Mouse (Mus musculus) activated CD4-positive, CD25-positive, alpha-beta regulatory T cell, adult 9 weeks (primary cell): ENCODE results near the gene Osgep. TPM values are rescaled to one million over a fixed set of nuclear protein-coding genes. Genes with fewer than 3 reads are reported as not detected.

Experiments used
- polyA plus RNA-seq: library from polyadenylated mRNA; unstranded; fragments of 100-300 nt; shearing (Covaris generic); gene quantifications from one replicate; pipeline ENCODE4 v1.2.1, GENCODE M21; 2017

Osgep gene
- 94.6 TPM for polyA plus RNA-seq

GRCm38 (mm10) chr14:50924281-50925064 is at the start of gene Osgep, which contains the start of gene Apex1:
Osgep (minus strand) TSS chr14:50924893.
Apex1 (plus strand) TSS chr14:50924968.

DNA sequence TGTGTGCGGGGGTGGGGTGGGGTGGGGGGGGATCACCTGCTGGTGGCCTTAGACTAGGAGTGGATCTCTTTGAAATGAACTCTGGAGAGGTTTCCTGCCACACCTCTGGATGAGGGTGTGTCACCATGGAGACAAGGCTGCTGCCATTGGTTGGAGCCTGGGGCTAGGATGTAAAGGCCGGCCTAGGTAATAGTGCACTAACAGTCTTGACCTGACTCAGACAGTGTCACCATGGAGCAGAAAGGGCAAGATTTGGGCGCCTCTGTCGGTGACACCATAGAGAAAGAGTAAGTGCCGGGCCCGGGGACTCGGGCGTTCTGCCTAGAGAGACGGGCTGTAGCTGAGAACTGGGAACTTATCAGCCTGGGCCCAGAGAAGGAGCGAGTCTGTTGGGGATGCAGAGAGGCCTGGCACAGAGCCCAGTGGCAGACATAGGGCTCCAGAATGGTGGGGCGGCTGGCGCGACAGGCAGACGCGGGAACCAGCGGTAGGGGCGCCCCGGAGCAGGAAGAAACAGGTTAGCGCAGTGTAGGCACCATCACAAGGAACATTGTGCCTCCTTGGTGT is 31.3 kb upstream of the Osgep start, which contains the start of gene Pnp2:
Gene Pnp2 (plus strand): TSS at position 51 of the 567 bp plus-strand sequence.

GRCm38 (mm10) chr14:50943932-50944667 is 19.4 kb upstream of the Osgep start, which contains the start of gene Gm49342:
Gm49342 (plus strand) TSS chr14:50944517.

DNA sequence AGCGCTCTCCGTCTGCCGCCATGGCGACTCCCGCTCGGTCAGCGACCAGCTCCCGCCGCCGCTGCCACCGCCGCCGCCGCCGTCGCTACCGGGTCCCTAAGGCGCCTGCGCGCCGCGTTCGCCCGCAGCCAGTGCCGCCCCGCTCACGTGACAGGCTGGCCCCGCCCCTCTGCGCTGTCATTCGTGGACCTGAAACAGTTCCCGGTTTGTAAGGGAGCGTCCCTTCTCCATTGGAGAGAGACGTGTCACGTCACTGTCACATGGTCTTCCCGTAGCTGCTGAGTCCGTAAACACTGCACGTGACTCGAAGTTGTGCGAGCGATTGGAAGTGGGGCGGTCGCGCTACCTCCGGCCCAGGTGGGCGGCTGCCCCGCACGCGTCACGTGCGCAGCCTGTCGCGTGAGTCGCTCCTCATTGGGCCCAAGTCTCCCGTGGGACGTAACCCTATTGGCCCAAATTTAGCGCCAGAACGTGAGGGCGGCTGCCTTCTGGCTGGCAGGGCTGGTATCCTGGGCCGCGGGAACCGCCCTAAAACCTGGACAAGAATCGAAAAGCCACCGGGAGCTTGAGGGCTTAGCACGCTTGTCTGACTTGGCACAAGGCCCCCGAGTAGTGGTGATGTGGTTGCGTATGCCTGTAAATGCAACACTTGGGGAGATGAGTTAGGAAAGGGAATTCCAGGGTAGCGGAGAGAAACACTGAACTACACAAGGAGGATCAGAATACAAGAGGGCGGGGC is 6.2 kb upstream of the Osgep start, which contains the start of the genes Pip4p1 and Pnp:
Gene Pip4p1 (minus strand): TSS at position 103 of the 739 bp plus-strand sequence.
Gene Pnp (plus strand): TSS at position 329 of the 739 bp plus-strand sequence.

DNA sequence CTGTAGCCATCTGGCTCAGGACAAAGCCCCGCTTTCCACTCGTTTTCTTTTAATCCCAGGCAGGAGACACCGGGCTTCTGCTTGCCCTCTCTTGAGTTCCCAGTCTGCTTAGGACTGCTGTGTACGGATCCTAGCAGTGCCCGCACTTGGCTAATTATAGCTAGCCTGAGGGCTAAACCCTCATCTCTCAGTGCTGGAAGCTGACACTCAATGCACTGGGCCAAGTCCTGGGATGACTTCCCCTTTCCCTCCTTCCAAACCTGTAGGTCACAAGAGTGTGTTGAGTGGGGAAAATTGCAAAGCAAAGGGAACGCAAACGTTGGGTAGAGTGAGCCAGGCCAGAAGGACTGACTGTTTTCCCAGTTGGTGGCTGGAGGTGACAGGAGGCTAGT is 27.3 kb downstream of the Osgep start, which contains the start of gene Klhl33:
Gene Klhl33 (minus strand): TSS at position 134 of the 392 bp plus-strand sequence.

DNA sequence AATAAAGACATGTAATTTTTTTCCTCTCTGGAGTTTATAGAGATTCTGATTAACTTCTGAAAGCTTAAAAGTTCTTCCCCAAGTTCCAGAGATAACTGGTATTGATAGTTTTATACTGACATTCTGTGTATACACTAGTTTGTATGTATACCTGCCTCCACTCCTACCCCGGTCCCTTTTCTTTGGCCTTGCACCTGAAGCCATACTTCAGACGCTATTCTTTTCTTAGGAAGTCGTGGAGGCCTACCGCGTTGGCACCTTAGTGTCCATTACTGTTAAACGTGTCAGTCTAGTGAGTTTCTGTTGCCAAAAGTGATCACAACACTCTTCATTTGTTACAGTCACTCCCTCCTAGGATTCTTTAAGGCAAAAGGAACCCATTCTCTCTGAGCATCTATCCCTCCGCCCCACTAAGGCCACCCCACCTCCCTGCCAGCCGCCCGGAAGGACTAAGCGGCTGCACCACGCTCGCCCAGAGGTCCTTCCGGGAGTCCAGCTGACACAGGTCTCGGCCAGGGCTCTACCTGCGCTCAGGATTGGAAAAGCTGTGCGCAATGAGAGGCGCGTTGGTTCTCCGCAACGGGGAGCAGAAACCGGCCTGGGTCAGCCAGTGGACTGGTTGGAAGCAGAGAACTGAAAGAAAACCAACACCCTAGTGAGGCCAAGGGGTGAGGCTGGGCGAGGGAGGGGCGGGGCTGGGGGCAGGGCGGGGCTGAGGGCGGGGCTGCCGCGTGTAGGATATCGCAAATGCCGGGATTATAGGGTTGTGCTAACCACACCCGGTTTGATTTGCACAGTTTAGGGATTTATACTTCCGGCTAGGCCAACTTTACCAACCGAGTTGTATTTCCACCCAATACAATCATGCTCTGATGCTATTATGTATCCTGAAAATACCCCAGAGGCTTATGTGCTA is 54.5 kb downstream of the Osgep start, which contains the start of gene Tep1:
Gene Tep1 (minus strand): TSS at position 672 of the 916 bp plus-strand sequence.

Other genes starting within 250 kb of the Osgep start
- gene Olfr747, start 231.7 kb downstream of the Osgep start, polyA plus RNA-seq = not detected
- not detected for gene Olfr748, start 217.5 kb downstream of the Osgep start, polyA plus RNA-seq
- gene Olfr749, start 179.8 kb downstream of the Osgep start, polyA plus RNA-seq = not detected
- gene Ttc5, start 139.4 kb downstream of the Osgep start, polyA plus RNA-seq = 113 TPM
- not detected for gene Ccnb1ip1, start 117.2 kb downstream of the Osgep start, polyA plus RNA-seq
- 83.4 TPM for gene Parp2, start 117.1 kb downstream of the Osgep start, polyA plus RNA-seq
- 27.8 TPM for gene Tep1, start 54.3 kb downstream of the Osgep start, polyA plus RNA-seq
- 0.05 TPM for gene Klhl33, start 27.4 kb downstream of the Osgep start, polyA plus RNA-seq
- gene Apex1, start 75 bp upstream of the Osgep start, polyA plus RNA-seq = 66.3 TPM
- 8.1 TPM for gene Pip4p1, start 6.0 kb upstream of the Osgep start, polyA plus RNA-seq
- gene Pnp, start 6.2 kb upstream of the Osgep start, polyA plus RNA-seq = 80.7 TPM
- not detected for gene Gm49342, start 19.6 kb upstream of the Osgep start, polyA plus RNA-seq
- 0.83 TPM for gene Pnp2, start 31.1 kb upstream of the Osgep start, polyA plus RNA-seq
- gene Rnase10, start 82.9 kb upstream of the Osgep start, polyA plus RNA-seq = not detected
- not detected for gene Rnase9, start 117.0 kb upstream of the Osgep start, polyA plus RNA-seq
- not detected for gene Rnase11, start 125.3 kb upstream of the Osgep start, polyA plus RNA-seq
- not detected for gene Rnase12, start 132.8 kb upstream of the Osgep start, polyA plus RNA-seq
- gene Olfr750, start 149.5 kb upstream of the Osgep start, polyA plus RNA-seq = not detected
- 22.8 TPM for gene Rnase4, start 166.2 kb upstream of the Osgep start, polyA plus RNA-seq
- 4.4 TPM for gene Ang, start 166.3 kb upstream of the Osgep start, polyA plus RNA-seq
- not detected for gene Eddm3b, start 189.5 kb upstream of the Osgep start, polyA plus RNA-seq
- 1.2 TPM for gene Rnase6, start 199.0 kb upstream of the Osgep start, polyA plus RNA-seq
- not detected for gene Rnase1, start 221.9 kb upstream of the Osgep start, polyA plus RNA-seq
- not detected for gene Rnase2b, start 237.4 kb upstream of the Osgep start, polyA plus RNA-seq